Mouse (Mus musculus) large intestine, adult 2 months (tissue): ENCODE data around the gene Mecom. TPM values are rescaled to one million over a fixed set of nuclear protein-coding genes. Genes with fewer than 3 reads are reported as not detected.

Experiments used
- DNase-seq: peaks from one replicate; pipeline ENCODE4 v3.0.0-alpha.2; 2012; ENCODE audit warnings: low read depth, low spot score
- WGBS: fragments of 180-500 bp; shearing (Covaris S2); methylation state at CpG from one replicate; pipeline ENCODE4 v1.1.7; 2018; 5-methylcytosine and 5-hydroxymethylcytosine counted together
- polyA plus RNA-seq: library from polyadenylated mRNA; depleted of rRNA; stranded (reverse); fragments of >200 nt; gene quantifications from 2 replicates; pipeline ENCODE4 v1.2.3, GENCODE M21; 2012

The Mecom gene
- polyA plus RNA-seq, 1 experiment = 4.4 TPM

GRCm38 (mm10) chr3:30392662-30393061 is 155.1 kb downstream of the Mecom start:
- WGBS = 65% methylated on average over 4 of the region's 4 CpGs
- no peak for DNase-seq

GRCm38 (mm10) chr3:30392218-30392617 is 155.6 kb downstream of the Mecom start:
- WGBS = 50% methylated on average over 4 of the region's 4 CpGs
- DNase-seq = no peak

GRCm38 (mm10) chr3:30390346-30390745 is 157.5 kb downstream of the Mecom start:
- no peak for DNase-seq
- WGBS = 77% methylated on average over 5 of the region's 5 CpGs

- WGBS = 59% methylated on average over 4 of the region's 4 CpGs
- DNase-seq = no peak
Measured at GRCm38 (mm10) chr3:30380273-30380672, 167.5 kb downstream of the Mecom start.

- 79% methylated on average over 6 of the region's 6 CpGs for WGBS
Measured at GRCm38 (mm10) chr3:30379301-30379700, 168.5 kb downstream of the Mecom start.

GRCm38 (mm10) chr3:30371472-30371871 is 176.3 kb downstream of the Mecom start:
- DNase-seq = no peak
- WGBS = 55% methylated on average over 7 of the region's 7 CpGs

More at GRCm38 (mm10) chr3:30379301-30379700, 168.5 kb downstream of the Mecom start:
- no peak for DNase-seq

GRCm38 (mm10) chr3:30370860-30371455 is 176.8 kb downstream of the Mecom start:
- DNase-seq = no peak
- 74% methylated on average over 16 of the region's 16 CpGs for WGBS

GRCm38 (mm10) chr3:30366621-30367020 is 181.2 kb downstream of the Mecom start:
- no peak for DNase-seq
- WGBS = 88% methylated on average over 7 of the region's 7 CpGs

GRCm38 (mm10) chr3:30361190-30361589 is 186.6 kb downstream of the Mecom start:
- DNase-seq = no peak
- 43% methylated on average over 5 of the region's 5 CpGs for WGBS

GRCm38 (mm10) chr3:30353878-30354727 is 193.7 kb downstream of the Mecom start:
- DNase-seq = no peak

GRCm38 (mm10) chr3:30349279-30349678 is 198.5 kb downstream of the Mecom start:
- no peak for DNase-seq
- WGBS = 72% methylated on average over 7 of the region's 7 CpGs

More at GRCm38 (mm10) chr3:30353878-30354727, 193.7 kb downstream of the Mecom start:
- WGBS = 55% methylated on average over 6 of the region's 6 CpGs

- no peak for DNase-seq
- WGBS = 78% methylated on average over 4 of the region's 4 CpGs
Measured at GRCm38 (mm10) chr3:30344151-30344550, 203.7 kb downstream of the Mecom start.

- peak; percentile 61 for DNase-seq
- WGBS = 29% methylated on average over 6 of the region's 6 CpGs
Measured at GRCm38 (mm10) chr3:30332337-30332736, 215.5 kb downstream of the Mecom start.

GRCm38 (mm10) chr3:30330476-30330875 is 217.3 kb downstream of the Mecom start:
- no peak for DNase-seq
- 40% methylated on average over 3 of the region's 3 CpGs for WGBS

- 14% methylated on average over 3 of the region's 3 CpGs for WGBS
- DNase-seq = no peak
Measured at GRCm38 (mm10) chr3:30330021-30330420, 217.8 kb downstream of the Mecom start.

GRCm38 (mm10) chr3:30314955-30315354 is 232.9 kb downstream of the Mecom start:
- DNase-seq = no peak
- WGBS = 60% methylated on average over 2 of the region's 2 CpGs

- 71% methylated on average over 4 of the region's 4 CpGs for WGBS
- DNase-seq = no peak
Measured at GRCm38 (mm10) chr3:30308081-30308480, 239.7 kb downstream of the Mecom start.

GRCm38 (mm10) chr3:30307601-30308000 is 240.2 kb downstream of the Mecom start:
- WGBS = 91% methylated on average over 6 of the region's 6 CpGs
- DNase-seq = no peak

GRCm38 (mm10) chr3:30306080-30306479 is 241.7 kb downstream of the Mecom start:
- WGBS = 69% methylated on average over 3 of the region's 3 CpGs
- no peak for DNase-seq

GRCm38 (mm10) chr3:30299460-30299859 is 248.3 kb downstream of the Mecom start:
- WGBS = 73% methylated on average over 1 of the region's 1 CpGs
- no peak for DNase-seq

GRCm38 (mm10) chr3:30294433-30294832 is 253.4 kb downstream of the Mecom start:
- WGBS = 84% methylated on average over 5 of the region's 5 CpGs
- no peak for DNase-seq
